Mouse (Mus musculus): ENCODE data around the gene Usp4.
A peak's percentile ranks its signal among the peaks of the same experiment; 100 is the strongest.

DNA sequence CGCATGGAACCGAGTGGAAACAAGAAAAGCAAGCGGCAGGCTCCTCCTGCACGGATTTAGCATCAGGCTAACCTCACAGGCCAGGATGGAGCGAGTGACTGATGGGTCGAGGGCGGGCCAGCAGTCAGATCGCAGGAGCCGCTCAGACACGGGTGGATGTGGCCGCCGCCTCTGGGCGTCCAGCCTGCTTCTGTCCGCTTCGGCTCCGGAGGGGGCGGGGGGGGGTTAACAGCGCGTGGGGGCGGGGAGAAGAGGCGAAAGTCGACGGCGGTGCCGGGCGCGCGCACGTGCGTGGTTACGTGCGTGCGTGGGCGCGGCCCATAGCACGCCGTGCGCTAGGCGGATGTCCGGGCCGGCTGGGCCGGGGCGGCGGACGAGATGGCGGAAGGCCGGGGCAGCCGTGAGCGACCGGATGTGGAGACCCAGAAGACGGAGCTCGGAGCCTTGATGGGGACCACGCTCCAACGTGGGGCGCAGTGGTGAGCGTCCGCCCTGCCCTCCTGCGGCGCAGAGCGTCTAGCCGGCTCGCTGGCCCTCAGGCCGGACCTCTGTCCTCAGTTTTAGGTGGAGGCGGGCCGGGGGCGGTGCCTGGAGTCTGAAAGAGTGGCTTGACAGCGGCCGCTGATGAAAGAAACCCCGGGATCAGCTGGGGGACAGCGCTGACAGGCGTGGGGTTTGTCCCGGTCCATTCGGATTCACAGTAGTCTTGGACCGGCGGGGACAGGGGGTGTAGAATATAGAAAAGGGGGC lies at the start of gene Usp4:
- TF ChIP-seq CTCF (IDR thresholded peaks at IDR 0.05; ENCODE audit: low read depth, low read length) (no peak), POLR2A (IDR thresholded peaks at IDR 0.05; ENCODE audit: borderline replicate concordance, low read depth, low read length) (0 out of 2 replicates have a peak, but pooled peaks have one; percentile 3)

Measured in bone marrow macrophage, adult 2 months (primary cell).